Mouse (Mus musculus) forebrain, postnatal 0 days (tissue): ENCODE measurements around the gene Ulk1. TPM values are rescaled to one million over a fixed set of nuclear protein-coding genes. Genes with fewer than 3 reads are reported as not detected.
A peak's percentile ranks its signal among the peaks of the same experiment; 100 is the strongest.
"Not testable (repeated sequence)": the region's sequence is repeated elsewhere in the genome, so short reads cannot be mapped to it uniquely, and the experiment has no call there.

Experiments used
- ATAC-seq: fragments of 200-750 bp; cut with Nextera tagmentation; 2 replicates; pipeline ENCODE4 v1.8.0; 2017; ENCODE audit warnings: mild to moderate bottlenecking, moderate library complexity
- DNase-seq: peaks from one replicate; pipeline ENCODE4 v3.0.0-alpha.2; 2015
- H3K27ac ChIP-seq: fragments of 300-500 bp; sonication (generic); 2 replicates; pipeline ENCODE4 v1.5.1; 2014; ENCODE audit warnings: low read depth, mild to moderate bottlenecking, antibody characterized with exemption, low read length, moderate library complexity, mixed read lengths
- H3K27me3 ChIP-seq: fragments of 300-500 bp; sonication (generic); 2 replicates; pipeline ENCODE4 v1.6.1; 2014; ENCODE audit warnings: mild to moderate bottlenecking, low read length, mixed read lengths; ENCODE audit not compliant: insufficient read depth
- H3K36me3 ChIP-seq: fragments of 300-500 bp; sonication (generic); 2 replicates; pipeline ENCODE4 v1.6.1; 2014; ENCODE audit warnings: mild to moderate bottlenecking, moderate library complexity; ENCODE audit not compliant: insufficient read depth
- H3K4me1 ChIP-seq: fragments of 300-500 bp; sonication (generic); 2 replicates; pipeline ENCODE4 v1.6.1; 2014; ENCODE audit warnings: antibody characterized with exemption; ENCODE audit not compliant: insufficient read depth
- H3K4me2 ChIP-seq: fragments of 300-500 bp; sonication (generic); 2 replicates; pipeline ENCODE4 v1.6.1; 2014; ENCODE audit warnings: low read depth, mild to moderate bottlenecking, moderate library complexity
- H3K4me3 ChIP-seq: fragments of 300-500 bp; sonication (generic); 2 replicates; pipeline ENCODE4 v1.5.1; 2014; ENCODE audit warnings: low read depth, low read length, mixed read lengths
- H3K9ac ChIP-seq: fragments of 300-500 bp; sonication (generic); 2 replicates; pipeline ENCODE4 v1.6.1; 2014; ENCODE audit warnings: mild to moderate bottlenecking
- H3K9me3 ChIP-seq: fragments of 300-500 bp; sonication (generic); 2 replicates; pipeline ENCODE4 v1.6.1; 2016; ENCODE audit warnings: low read length
- CTCF ChIP-seq: sonication (generic); IDR thresholded peaks from 2 replicates; pipeline ENCODE4 v1.5.1; 2016; ENCODE audit warnings: antibody characterized with exemption, control low read depth, low read depth
- WGBS: fragments of 180-500 bp; shearing (Covaris S2); extraction: QIAGEN DNeasy Blood & Tissue Kit; methylation state at CpG from one replicate; pipeline ENCODE4 v1.1.7; 2014; 5-methylcytosine and 5-hydroxymethylcytosine counted together
- polyA plus RNA-seq: library from polyadenylated mRNA; unstranded; fragments of >200 nt; fragmentation: Nextera tagmentation; extraction: Ambion mirVana; gene quantifications from 2 replicates; pipeline ENCODE4 v1.2.1, GENCODE M21; 2015
- total RNA-seq: library from RNA; depleted of rRNA; stranded (reverse); fragments of >200 nt; gene quantifications from 2 replicates; pipeline ENCODE4 v1.2.3, GENCODE M21; 2014

Ulk1 gene
- total and polyA plus RNA-seq, 2 experiments from 2014 or later, result 20.8 to 65.9 TPM

DNA sequence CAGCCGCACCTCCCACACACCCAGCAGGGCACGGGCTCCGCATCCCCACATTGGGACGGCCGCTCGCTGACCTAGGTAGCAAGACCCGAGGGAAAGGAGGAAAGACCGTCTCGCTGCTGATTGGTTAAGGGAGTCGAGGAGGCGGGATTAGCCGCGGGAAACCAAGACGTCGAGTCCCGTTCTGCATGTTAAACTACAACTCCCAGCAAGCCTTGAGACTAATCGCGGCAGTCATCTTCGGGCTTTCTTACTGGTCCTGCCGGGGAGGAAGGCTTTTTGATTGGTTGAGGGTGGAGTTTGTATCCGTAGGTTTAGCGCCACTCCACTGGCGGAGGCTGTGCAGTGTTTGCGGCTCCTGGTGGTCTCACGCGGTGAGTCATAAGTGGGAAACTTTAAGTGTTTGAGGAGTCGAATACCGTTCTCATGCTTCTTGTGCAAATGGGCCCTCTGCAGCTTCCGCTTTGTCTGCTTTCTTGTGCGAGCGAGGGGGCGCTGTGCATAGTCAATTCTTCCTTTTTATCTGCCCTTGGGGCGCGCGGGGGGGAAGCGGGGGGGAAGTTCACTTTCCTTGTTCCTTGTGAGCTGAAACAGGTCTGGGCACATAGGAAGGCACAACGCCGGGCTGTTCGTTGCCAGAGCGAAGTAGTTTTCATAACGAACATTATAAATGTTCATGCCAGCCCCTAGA lies 29.9 kb upstream of the Ulk1 start, which contains the start of the genes Hscb and Chek2:
TSS of gene Hscb (minus strand) at position 100 of the 688 bp plus-strand sequence.
TSS of gene Chek2 (plus strand) at position 302 of the 688 bp plus-strand sequence.
- peak; percentile 97 for DNase-seq
- H3K27me3 ChIP-seq, result no peaks in the 10 kb centered on the region
- no peaks in the 10 kb centered on the region for H3K9me3 ChIP-seq
- 2% methylated on average over 40 of the region's 41 CpGs for WGBS
- ATAC-seq, result peak; percentile 99
- TF ChIP-seq CTCF, result peak; percentile 66
- H3K36me3 ChIP-seq, result no peaks in the 10 kb centered on the region
- peak within 1 kb of the TSS; percentile 57 for H3K9ac ChIP-seq
- peak within 1 kb of the TSS; percentile 81 for H3K4me2 ChIP-seq
- H3K4me1 ChIP-seq, result peaks cover 11% of the 10 kb centered on the region; the same call in 1 of the 2 replicates
- H3K4me3 ChIP-seq, result peak within 1 kb of the TSS; percentile 60
- 0 out of 2 replicates have a peak within 1 kb of the TSS, but pooled peaks have one; percentile 4 for H3K27ac ChIP-seq

GRCm38 (mm10) chr5:110839038-110839677 lies 29.3 kb upstream of the Ulk1 start:
- peak; percentile 75 for ATAC-seq

DNA sequence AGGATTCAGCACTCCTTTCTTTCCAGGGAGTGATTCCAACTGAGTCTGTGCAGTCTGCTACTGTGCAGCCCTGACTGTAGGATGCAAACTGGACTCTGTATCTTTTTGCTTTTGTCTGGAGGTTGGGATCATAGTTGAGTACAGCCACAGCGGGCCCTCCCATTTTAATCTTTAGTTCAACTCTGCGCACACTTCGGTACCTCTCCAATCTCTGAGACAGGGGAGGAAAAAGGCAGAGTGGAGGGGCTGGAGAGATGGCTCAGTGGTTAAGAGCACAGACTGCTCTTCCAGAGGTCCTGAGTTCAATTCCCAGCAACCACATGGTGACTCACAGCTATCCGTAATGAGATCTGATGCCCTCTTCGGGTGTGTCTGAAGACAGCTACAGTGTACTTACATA lies 28.1 kb upstream of the Ulk1 start:
- not testable (repeated sequence) for ATAC-seq, H3K27me3 ChIP-seq, DNase-seq, H3K9ac ChIP-seq, H3K9me3 ChIP-seq, H3K4me2 ChIP-seq, H3K27ac ChIP-seq, H3K4me3 ChIP-seq, H3K36me3 ChIP-seq
- 91% methylated on average over 5 of the region's 5 CpGs for WGBS
- peaks cover 11% of the 10 kb centered on the region; the same call in 1 of the 2 replicates for H3K4me1 ChIP-seq

More at GRCm38 (mm10) chr5:110839038-110839677, 29.3 kb upstream of the Ulk1 start:
- DNase-seq, result no peak
- WGBS, result 11% methylated on average over 28 of the region's 28 CpGs
- peak overlapping the region; percentile 81 for H3K4me2 ChIP-seq
- no peaks in the 10 kb centered on the region for H3K27me3 ChIP-seq
- H3K4me3 ChIP-seq, result peak overlapping the region; percentile 60
- H3K9ac ChIP-seq, result peak overlapping the region; percentile 57
- H3K9me3 ChIP-seq, result no peaks in the 10 kb centered on the region
- no peak for TF ChIP-seq CTCF
- H3K4me1 ChIP-seq, result peaks cover 11% of the 10 kb centered on the region; the same call in 1 of the 2 replicates
- 0 out of 2 replicates have a peak overlapping the region, but pooled peaks have one; percentile 4 for H3K27ac ChIP-seq
- H3K36me3 ChIP-seq, result no peaks in the 10 kb centered on the region

- H3K4me3 ChIP-seq, result no peak overlapping the region
- H3K27me3 ChIP-seq, result no peaks in the 10 kb centered on the region
- ATAC-seq (no peak), DNase-seq (peak; percentile 70)
- H3K4me1 ChIP-seq, result peaks cover 11% of the 10 kb centered on the region; the same call in 1 of the 2 replicates
- peak; percentile 81 for TF ChIP-seq CTCF
- 30% methylated on average over 3 of the region's 3 CpGs for WGBS
- no peak overlapping the region for H3K27ac ChIP-seq
- H3K9ac ChIP-seq, result no peak overlapping the region
- H3K4me2 ChIP-seq, result no peak overlapping the region
- no peaks in the 10 kb centered on the region for H3K9me3 ChIP-seq
- H3K36me3 ChIP-seq, result no peaks in the 10 kb centered on the region
These were observed 26.1 kb upstream of the Ulk1 start for GRCm38 (mm10) chr5:110835959-110836358.

- Histone ChIP-seq H3K9ac (no peak overlapping the region), H3K9me3 (no peaks in the 10 kb centered on the region), H3K27me3 (no peaks in the 10 kb centered on the region), H3K4me3 (no peak overlapping the region), H3K36me3 (no peaks in the 10 kb centered on the region), H3K4me1 (no peaks in the 10 kb centered on the region), H3K4me2 (no peak overlapping the region), H3K27ac (no peak overlapping the region)
- DNase-seq, result no peak
- WGBS, result 88% methylated on average over 5 of the region's 5 CpGs
- ATAC-seq, result no peak
- TF ChIP-seq CTCF, result no peak
These were observed 21.3 kb upstream of the Ulk1 start for GRCm38 (mm10) chr5:110831036-110831720.

DNA sequence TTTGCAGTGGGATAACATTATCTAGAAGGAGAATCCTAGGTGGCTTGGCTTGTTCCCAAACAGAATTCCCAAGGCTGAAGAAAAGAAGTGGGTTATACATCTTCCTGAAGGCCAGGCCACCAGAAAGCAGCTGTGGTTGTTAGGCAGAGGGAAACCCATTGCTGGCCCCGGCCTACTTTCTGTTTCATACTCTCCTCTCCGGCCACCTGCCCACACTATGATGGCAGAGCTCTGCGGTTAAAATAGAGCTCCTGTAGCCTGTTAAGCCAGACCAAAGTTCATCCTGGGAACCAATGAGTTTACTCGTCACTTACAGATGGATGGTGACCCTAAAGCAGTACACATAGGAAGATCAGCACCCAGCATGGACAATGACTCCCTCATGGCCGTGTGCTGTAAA lies 17.7 kb upstream of the Ulk1 start:
- no peak overlapping the region for H3K4me2 ChIP-seq
- WGBS, result 90% methylated on average over 5 of the region's 5 CpGs
- no peak for DNase-seq
- no peak overlapping the region for H3K4me3 ChIP-seq
- no peak overlapping the region for H3K27ac ChIP-seq
- no peak for TF ChIP-seq CTCF
- ATAC-seq, result no peak
- no peaks in the 10 kb centered on the region for H3K27me3 ChIP-seq
- H3K9ac ChIP-seq, result no peak overlapping the region
- H3K9me3 ChIP-seq, result no peaks in the 10 kb centered on the region
- H3K4me1 ChIP-seq, result no peaks in the 10 kb centered on the region
- no peaks in the 10 kb centered on the region for H3K36me3 ChIP-seq
